Mouse (Mus musculus) right cerebral cortex, postnatal 14 days (tissue): ENCODE data around the gene Cadm4.

Experiments
- DNase-seq: peaks from one replicate; pipeline ENCODE4 v3.0.0; 2022

The Cadm4 gene

GRCm38 (mm10) chr7:24534301-24534700, 52.5 kb downstream of the Cadm4 start:
- DNase-seq, result peak; percentile 30

GRCm38 (mm10) chr7:24537081-24537480, 55.3 kb downstream of the Cadm4 start:
- no peak for DNase-seq

GRCm38 (mm10) chr7:24537591-24537990, 55.8 kb downstream of the Cadm4 start:
- DNase-seq, result no peak

GRCm38 (mm10) chr7:24538154-24538553, 56.3 kb downstream of the Cadm4 start:
- peak; percentile 41 for DNase-seq

- DNase-seq, result no peak
Measured at GRCm38 (mm10) chr7:24538701-24539100, 56.9 kb downstream of the Cadm4 start.

GRCm38 (mm10) chr7:24539686-24540085, 57.9 kb downstream of the Cadm4 start:
- no peak for DNase-seq

- DNase-seq, result no peak
Measured at GRCm38 (mm10) chr7:24544506-24544905, 62.7 kb downstream of the Cadm4 start.

GRCm38 (mm10) chr7:24546068-24546614, 64.3 kb downstream of the Cadm4 start, which contains the start of the genes Pinlyp and Xrcc1:
Gene Pinlyp (minus strand): TSS chr7:24546118.
Gene Xrcc1 (plus strand): TSS chr7:24546289.
- no peak for DNase-seq

GRCm38 (mm10) chr7:24546634-24547389, 65.0 kb downstream of the Cadm4 start:
- DNase-seq, result peak; percentile 99

- DNase-seq, result no peak
Measured at GRCm38 (mm10) chr7:24547534-24548036, 65.8 kb downstream of the Cadm4 start.

- DNase-seq, result no peak
Measured at GRCm38 (mm10) chr7:24551985-24552759, 70.3 kb downstream of the Cadm4 start.
